Mouse (Mus musculus) thymus, adult 2 months (tissue): Measurements from ENCODE around the gene Rnf212b.

ENCODE experiments used
- CTCF ChIP-seq: fragments of 200-500 bp; IDR thresholded peaks from 2 replicates; pipeline ENCODE4 v1.5.1; 2012; ENCODE audit warnings: mild to moderate bottlenecking, control low read depth, low read length, moderate library complexity, borderline replicate concordance; ENCODE audit not compliant: control insufficient read depth, poor library complexity, insufficient read depth; ENCODE audit errors: extremely low read depth
- POLR2A ChIP-seq: fragments of 200-500 bp; IDR thresholded peaks from 2 replicates; pipeline ENCODE4 v1.6.1; 2012; ENCODE audit warnings: mild to moderate bottlenecking, low read length, control low read depth, moderate library complexity; ENCODE audit not compliant: control insufficient read depth, poor library complexity, insufficient read depth; ENCODE audit errors: extremely low read depth

DNA sequence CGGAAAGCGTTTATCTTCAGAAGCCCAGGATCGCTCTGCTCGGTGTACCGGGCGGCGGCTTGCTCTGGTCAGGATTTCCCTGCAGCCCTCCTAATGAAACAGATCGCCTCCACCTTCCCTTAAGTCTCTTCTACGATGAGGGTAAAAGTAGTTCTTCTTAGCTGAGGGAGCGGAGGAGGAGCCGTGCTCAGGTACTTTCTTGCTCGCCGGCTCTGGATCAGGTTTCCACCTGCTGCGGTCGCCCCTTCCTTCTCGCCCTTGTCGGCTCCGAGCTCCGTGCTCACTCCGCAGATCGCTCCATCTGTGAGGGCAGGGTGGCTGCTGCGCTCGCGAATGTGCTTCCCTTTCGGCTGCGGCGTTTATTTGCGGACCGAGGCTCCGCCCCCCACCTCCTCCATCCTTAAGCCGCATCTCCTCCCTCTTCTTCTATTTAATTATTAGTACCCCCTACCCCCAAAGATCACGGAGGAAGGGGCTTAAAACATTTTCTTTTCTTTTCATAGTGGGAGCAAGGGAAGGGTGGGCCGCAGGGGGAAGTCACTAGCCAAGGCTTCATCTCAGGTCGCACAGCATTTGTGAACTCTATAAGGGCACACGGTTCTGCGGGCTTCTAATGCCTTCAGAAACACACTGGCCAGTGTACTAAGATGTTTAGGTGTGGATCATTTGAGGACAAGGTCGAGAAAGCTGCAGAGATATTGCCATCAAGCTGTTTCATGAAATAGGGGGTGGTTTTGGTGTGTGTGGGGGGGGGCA lies 32.2 kb upstream of the Rnf212b start, which contains the start of gene Slc7a8:
- TF ChIP-seq CTCF, result no peak
- no peak for TF ChIP-seq POLR2A
